8 mouse cellular contexts compared by ENCODE assay signal in the genomic region with DNA sequence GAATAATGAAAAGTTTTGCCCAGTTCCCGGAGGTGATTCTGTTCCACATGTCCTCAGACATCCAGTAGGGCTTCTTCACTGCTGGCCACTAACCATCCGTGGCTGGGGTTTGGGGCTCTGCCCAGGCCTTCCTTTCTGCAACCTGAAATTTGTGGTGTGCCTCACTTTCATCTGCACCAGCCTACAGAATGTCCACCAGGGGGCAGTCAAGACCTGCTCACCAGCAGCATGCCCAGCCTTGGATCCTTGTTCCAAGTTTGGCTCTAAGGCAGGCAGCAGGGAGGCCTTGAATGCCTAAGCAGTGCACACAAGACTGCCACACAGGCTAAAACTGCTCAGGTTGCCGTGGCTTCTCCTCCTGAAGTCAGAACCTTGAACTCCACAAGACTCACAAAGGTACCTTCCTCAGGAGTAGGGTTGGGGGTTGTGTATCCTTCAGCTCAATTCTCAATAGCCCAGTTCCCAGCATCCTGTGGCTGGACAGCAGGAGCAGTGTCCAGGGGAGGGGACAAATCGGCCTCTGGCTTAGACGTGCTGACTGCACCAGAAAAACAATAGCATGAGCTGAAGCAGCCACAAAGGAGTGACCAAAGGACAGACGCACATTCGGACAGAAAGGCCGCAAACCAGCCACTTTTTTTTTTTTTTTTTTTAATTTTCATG. TPM values are rescaled to one million over a fixed set of nuclear protein-coding genes. Genes with fewer than 3 reads are reported as not detected.
DNase-seq lines count a peak whose midpoint lies in the region; ATAC-seq and TF ChIP-seq lines count a peak whose summit lies in the region.

No protein-coding gene starts in this region.

- peak; percentile 37; the same call in 1 of the 2 replicates for TF ChIP-seq POLR2A in CH12.LX (IDR thresholded peaks at IDR 0.05; ENCODE audit: low read depth, low read length)

- no peak overlapping the region for H3K4me3 ChIP-seq in CH12.LX (replicated peaks in 1 of 3; ENCODE audit: low read depth in 2 of 3, low read length in 2 of 3, poor library complexity in 1 of 3)
- no peak overlapping the region for H3K4me3 ChIP-seq in forebrain, embryonic 12.5 days (replicated peaks)
- no peak overlapping the region for H3K4me3 ChIP-seq in heart, embryonic 16.5 days (ENCODE audit: low read length)
- H3K4me3 ChIP-seq in liver, embryonic 13.5 days (replicated peaks) = no peak overlapping the region
- no peak overlapping the region for H3K4me3 ChIP-seq in stomach, embryonic 15.5 days (replicated peaks)

- TF ChIP-seq CTCF in CH12.LX (conservative IDR thresholded peaks at IDR 0.05 in 1 of 2, IDR thresholded peaks at IDR 0.05 in 1 of 2; ENCODE audit: low read depth in 2 of 2, low read length in 2 of 2) = peak; percentile 66 to 98

- ATAC-seq in forebrain, embryonic 12.5 days (ENCODE audit: low FRiP score) = peak; percentile 78
- ATAC-seq in heart, embryonic 16.5 days (replicated peaks; ENCODE audit: extremely low read depth, insufficient read depth, low FRiP score) = peak; percentile 72
- ATAC-seq in liver, embryonic 13.5 days (ENCODE audit: low read depth) = peak; percentile 48; the same call in 1 of the 2 replicates
- ATAC-seq in stomach, embryonic 15.5 days (ENCODE audit: insufficient read depth, low FRiP score, low read depth) = peak; percentile 77

- H3K79me2 ChIP-seq in CH12.LX (replicated peaks; ENCODE audit: control insufficient read depth, extremely low read depth, insufficient read depth, poor library complexity, severe bottlenecking) = no peaks in the 10 kb centered on the region

- 30% methylated on average over 8 of the region's 8 CpGs for WGBS in forebrain, embryonic 12.5 days
- WGBS in heart, embryonic 16.5 days = 40% methylated on average over 8 of the region's 8 CpGs
- WGBS in liver, embryonic 13.5 days (ENCODE audit: insufficient replicate concordance) = 42% methylated on average over 8 of the region's 8 CpGs
- WGBS in stomach, embryonic 15.5 days = 44% methylated on average over 8 of the region's 8 CpGs

- dilution Hi-C loops in CH12.LX (cut with MboI; ENCODE audit: extremely low pct_ligation_motif_present, extremely low pct_unique_long_range_greater_than_20kb, low sequenced_read_pairs) = no loop called here

- TF ChIP-seq EP300 in CH12.LX (IDR thresholded peaks at IDR 0.05; ENCODE audit: low read length) = no peak

- no peak overlapping the region for H3K27ac ChIP-seq in CH12.LX (ENCODE audit: insufficient read depth, low read depth)
- H3K27ac ChIP-seq in forebrain, embryonic 12.5 days = no peak overlapping the region
- no peak overlapping the region for H3K27ac ChIP-seq in heart, embryonic 16.5 days (ENCODE audit: low read length)
- no peak overlapping the region for H3K27ac ChIP-seq in liver, embryonic 13.5 days
- no peak overlapping the region for H3K27ac ChIP-seq in stomach, embryonic 15.5 days

- H3K36me3 ChIP-seq in CH12.LX (replicated peaks in 1 of 2; ENCODE audit: control insufficient read depth in 1 of 2, insufficient read depth in 1 of 2, low read length in 1 of 2) = peaks cover 5 to 74% of the 10 kb centered on the region in 2 experiments
- H3K36me3 ChIP-seq in forebrain, embryonic 12.5 days (replicated peaks) = no peaks in the 10 kb centered on the region
- 0 out of 2 replicates have a peak, but pooled peaks cover 2% of the 10 kb centered on the region for H3K36me3 ChIP-seq in heart, embryonic 16.5 days (ENCODE audit: control insufficient read depth, insufficient read depth)
- no peaks in the 10 kb centered on the region for H3K36me3 ChIP-seq in liver, embryonic 13.5 days
- H3K36me3 ChIP-seq in stomach, embryonic 15.5 days = 0 out of 2 replicates have a peak, but pooled peaks cover 3% of the 10 kb centered on the region

- in situ Hi-C loops in CH12.LX (cut with MboI; ENCODE audit: low pct_ligation_motif_present, low pct_unique_long_range_greater_than_20kb, low sequenced_read_pairs) = loop anchor here (5.0 kb wide), 1 partner anchor 152 kb away; the partner anchor contains the start of gene Faap20

- no peaks in the 10 kb centered on the region for H3K9me3 ChIP-seq in CH12.LX (replicated peaks; ENCODE audit: low read length)
- no peaks in the 10 kb centered on the region for H3K9me3 ChIP-seq in forebrain, embryonic 12.5 days
- H3K9me3 ChIP-seq in heart, embryonic 16.5 days (replicated peaks; ENCODE audit: control insufficient read depth, low read length) = no peaks in the 10 kb centered on the region
- H3K9me3 ChIP-seq in liver, embryonic 13.5 days (replicated peaks) = no peaks in the 10 kb centered on the region
- H3K9me3 ChIP-seq in stomach, embryonic 15.5 days = no peaks in the 10 kb centered on the region

- H3K27me3 ChIP-seq in CH12.LX (replicated peaks) = no peaks in the 10 kb centered on the region
- H3K27me3 ChIP-seq in forebrain, embryonic 12.5 days = no peaks in the 10 kb centered on the region
- no peaks in the 10 kb centered on the region for H3K27me3 ChIP-seq in heart, embryonic 16.5 days (ENCODE audit: control insufficient read depth, insufficient read depth, low read length)
- no peaks in the 10 kb centered on the region for H3K27me3 ChIP-seq in liver, embryonic 13.5 days
- no peaks in the 10 kb centered on the region for H3K27me3 ChIP-seq in stomach, embryonic 15.5 days (replicated peaks)

- H3K4me2 ChIP-seq in CH12.LX (ENCODE audit: insufficient read depth, low read depth, poor library complexity, severe bottlenecking) = no peak overlapping the region
- no peak overlapping the region for H3K4me2 ChIP-seq in forebrain, embryonic 12.5 days
- H3K4me2 ChIP-seq in heart, embryonic 16.5 days (ENCODE audit: low read depth, low read length) = no peak overlapping the region
- H3K4me2 ChIP-seq in liver, embryonic 13.5 days = no peak overlapping the region
- no peak overlapping the region for H3K4me2 ChIP-seq in stomach, embryonic 15.5 days

- peak; percentile 97 for TF ChIP-seq RAD21 in CH12.LX (IDR thresholded peaks at IDR 0.05; ENCODE audit: low read depth, low read length)

- peaks cover 31 to 73% of the 10 kb centered on the region in 2 experiments for H3K4me1 ChIP-seq in CH12.LX (ENCODE audit: control insufficient read depth in 1 of 2, insufficient read depth in 2 of 2)
- H3K4me1 ChIP-seq in forebrain, embryonic 12.5 days = peaks cover 10% of the 10 kb centered on the region
- H3K4me1 ChIP-seq in heart, embryonic 16.5 days (ENCODE audit: control insufficient read depth, insufficient read depth, low read length) = peaks cover 3% of the 10 kb centered on the region; the same call in 1 of the 2 replicates
- no peaks in the 10 kb centered on the region for H3K4me1 ChIP-seq in liver, embryonic 13.5 days (replicated peaks)
- H3K4me1 ChIP-seq in stomach, embryonic 15.5 days = 0 out of 2 replicates have a peak, but pooled peaks cover 5% of the 10 kb centered on the region

- H3K9ac ChIP-seq in CH12.LX (ENCODE audit: insufficient read depth, low read depth) = no peak overlapping the region
- H3K9ac ChIP-seq in forebrain, embryonic 12.5 days = no peak overlapping the region
- H3K9ac ChIP-seq in heart, embryonic 16.5 days (ENCODE audit: low read length) = 0 out of 2 replicates have a peak overlapping the region, but pooled peaks have one; percentile 22
- H3K9ac ChIP-seq in liver, embryonic 13.5 days = no peak overlapping the region
- no peak overlapping the region for H3K9ac ChIP-seq in stomach, embryonic 15.5 days

- DNase-seq in CH12.LX (ENCODE audit: extremely low read depth) = peak; percentile 87
- peak; percentile 68 for DNase-seq in c-Kit-positive CD71-positive TER-119-negative erythroid progenitor cells, embryonic 14.5 days (ENCODE audit: low read depth)
- peak; percentile 90 to 92 for DNase-seq in kidney, postnatal 25 days
- peak; percentile 63 for DNase-seq in liver, embryonic 13.5 days
- peak; percentile 88 for DNase-seq in neural tube, embryonic 10.5 days (ENCODE audit: extremely low spot score, low spot score)

TF ChIP-seq in CH12.LX, 34 proteins besides CTCF, POLR2A, EP300 and RAD21 (continues in another document):
- peak; percentile 61; the same call in 1 of the 2 replicates for TF ChIP-seq NELFE (IDR thresholded peaks at IDR 0.05; ENCODE audit: low read depth, low read length)

RNA-seq across cellular contexts. Expression of gene Morn1, which starts 9.0 kb away (rescaled TPM):
- total RNA-seq in CH12.LX (2012; rRNA removed) = 7.1 and 8.7 TPM in 2 replicates
- total RNA-seq in CH12.LX (2014; rRNA removed) = 4.0 and 4.2 TPM in 2 replicates
- 3.8 and 6.3 TPM in 2 replicates for polyA plus RNA-seq in CH12.LX (2012; ENCODE audit: insufficient read length, low read depth)
- polyA plus RNA-seq in forebrain, embryonic 12.5 days (2016; fragmentation: Nextera tagmentation; extraction: Ambion mirVana) = 6.9 and 7.0 TPM in 2 replicates
- 1.8 and 3.0 TPM in 2 replicates for polyA plus RNA-seq in heart, embryonic 16.5 days (2015; fragmentation: Nextera tagmentation; extraction: Ambion mirVana)
- 1.7 and 1.9 TPM in 2 replicates for polyA plus RNA-seq in liver, embryonic 13.5 days (2015; fragmentation: Nextera tagmentation; extraction: Ambion mirVana)
- 5.1 and 5.3 TPM in 2 replicates for polyA plus RNA-seq in stomach, embryonic 15.5 days (2015; fragmentation: Nextera tagmentation; extraction: Ambion mirVana)

RNA-seq across cellular contexts. Expression of gene Rer1, which starts 9.2 kb away (rescaled TPM):
- total RNA-seq in CH12.LX (2012; rRNA removed) = 126 and 138 TPM in 2 replicates
- 221 and 232 TPM in 2 replicates for total RNA-seq in CH12.LX (2014; rRNA removed)
- polyA plus RNA-seq in CH12.LX (2012; ENCODE audit: insufficient read length, low read depth) = 123 and 135 TPM in 2 replicates
- polyA plus RNA-seq in forebrain, embryonic 12.5 days (2016; fragmentation: Nextera tagmentation; extraction: Ambion mirVana) = 128 and 129 TPM in 2 replicates
- polyA plus RNA-seq in heart, embryonic 16.5 days (2015; fragmentation: Nextera tagmentation; extraction: Ambion mirVana) = 116 and 138 TPM in 2 replicates
- 93.6 and 109 TPM in 2 replicates for polyA plus RNA-seq in liver, embryonic 13.5 days (2015; fragmentation: Nextera tagmentation; extraction: Ambion mirVana)
- 175 and 179 TPM in 2 replicates for polyA plus RNA-seq in stomach, embryonic 15.5 days (2015; fragmentation: Nextera tagmentation; extraction: Ambion mirVana)

RNA-seq across cellular contexts. Expression of gene Pex10, which starts 28.6 kb away (rescaled TPM):
- total RNA-seq in CH12.LX (2012; rRNA removed) (15.7 and 21.9 TPM in 2 replicates), CH12.LX (2014; rRNA removed) (9.2 and 10.2 TPM in 2 replicates)
- 14.2 and 15.6 TPM in 2 replicates for polyA plus RNA-seq in CH12.LX (2012; ENCODE audit: insufficient read length, low read depth)
- polyA plus RNA-seq in forebrain, embryonic 12.5 days (2016; fragmentation: Nextera tagmentation; extraction: Ambion mirVana) = 17.2 and 19.3 TPM in 2 replicates
- polyA plus RNA-seq in heart, embryonic 16.5 days (2015; fragmentation: Nextera tagmentation; extraction: Ambion mirVana) = 17.3 and 18.0 TPM in 2 replicates
- 8.5 and 8.9 TPM in 2 replicates for polyA plus RNA-seq in liver, embryonic 13.5 days (2015; fragmentation: Nextera tagmentation; extraction: Ambion mirVana)
- 18.4 and 19.1 TPM in 2 replicates for polyA plus RNA-seq in stomach, embryonic 15.5 days (2015; fragmentation: Nextera tagmentation; extraction: Ambion mirVana)

RNA-seq across cellular contexts. Expression of gene Plch2, which starts 38.8 kb away (rescaled TPM):
- 0.38 and 0.47 TPM in 2 replicates for total RNA-seq in CH12.LX (2012; rRNA removed)
- 0.04 and 0.09 TPM in 2 replicates for total RNA-seq in CH12.LX (2014; rRNA removed)
- 0.16 and 0.17 TPM in 2 replicates for polyA plus RNA-seq in CH12.LX (2012; ENCODE audit: insufficient read length, low read depth)
- 4.2 and 5.3 TPM in 2 replicates for polyA plus RNA-seq in forebrain, embryonic 12.5 days (2016; fragmentation: Nextera tagmentation; extraction: Ambion mirVana)
- 1.0 and 1.4 TPM in 2 replicates for polyA plus RNA-seq in heart, embryonic 16.5 days (2015; fragmentation: Nextera tagmentation; extraction: Ambion mirVana)
- polyA plus RNA-seq in liver, embryonic 13.5 days (2015; fragmentation: Nextera tagmentation; extraction: Ambion mirVana) = 0.08 and 0.10 TPM in 2 replicates
- 24.1 and 24.7 TPM in 2 replicates for polyA plus RNA-seq in stomach, embryonic 15.5 days (2015; fragmentation: Nextera tagmentation; extraction: Ambion mirVana)
